Mouse (Mus musculus): ENCODE results near the gene Cdkl1.
A peak's percentile ranks its signal among the peaks of the same experiment; 100 is the strongest.

The Cdkl1 gene

GRCm38 (mm10) chr12:69790530-69791505 lies at the start of gene Cdkl1:
TSS of gene Cdkl1 (minus strand) at chr12:69791267.
- peak; percentile 58 for DNase-seq

- DNase-seq: no peak
Observed at GRCm38 (mm10) chr12:69838376-69838775, 47.3 kb upstream of the Cdkl1 start.

GRCm38 (mm10) chr12:69833982-69834604 lies 43.0 kb upstream of the Cdkl1 start:
- DNase-seq: no peak

GRCm38 (mm10) chr12:69831239-69831910 lies 40.3 kb upstream of the Cdkl1 start:
- DNase-seq: no peak

GRCm38 (mm10) chr12:69828214-69828613 lies 37.1 kb upstream of the Cdkl1 start:
- no peak for DNase-seq

- DNase-seq: no peak
Observed at GRCm38 (mm10) chr12:69824881-69825597, 34.0 kb upstream of the Cdkl1 start.

GRCm38 (mm10) chr12:69814272-69814671 lies 23.2 kb upstream of the Cdkl1 start:
- DNase-seq: peak; percentile 37

GRCm38 (mm10) chr12:69813596-69813995 lies 22.5 kb upstream of the Cdkl1 start:
- no peak for DNase-seq

- peak; percentile 14 for DNase-seq
Observed at GRCm38 (mm10) chr12:69812986-69813385, 21.9 kb upstream of the Cdkl1 start.

- DNase-seq: no peak
Observed at GRCm38 (mm10) chr12:69811976-69812375, 20.9 kb upstream of the Cdkl1 start.

GRCm38 (mm10) chr12:69809439-69809838 lies 18.4 kb upstream of the Cdkl1 start:
- no peak for DNase-seq

GRCm38 (mm10) chr12:69807399-69807985 lies 16.4 kb upstream of the Cdkl1 start:
- no peak for DNase-seq

- DNase-seq: no peak
Observed at GRCm38 (mm10) chr12:69805148-69805547, 14.1 kb upstream of the Cdkl1 start.

- DNase-seq: no peak
Observed at GRCm38 (mm10) chr12:69804393-69805070, 13.5 kb upstream of the Cdkl1 start.

- DNase-seq: no peak
Observed at GRCm38 (mm10) chr12:69803196-69803595, 12.1 kb upstream of the Cdkl1 start.

- no peak for DNase-seq
Observed at GRCm38 (mm10) chr12:69800586-69800985, 9.5 kb upstream of the Cdkl1 start.

- DNase-seq: no peak
Observed at GRCm38 (mm10) chr12:69796311-69796710, 5.2 kb upstream of the Cdkl1 start.

- DNase-seq: no peak
Observed at GRCm38 (mm10) chr12:69789766-69790529, 1.1 kb downstream of the Cdkl1 start.

- no peak for DNase-seq
Observed at GRCm38 (mm10) chr12:69788380-69788779, 2.7 kb downstream of the Cdkl1 start.

GRCm38 (mm10) chr12:69785471-69785870 lies 5.6 kb downstream of the Cdkl1 start:
- no peak for DNase-seq
